Mouse (Mus musculus) bone marrow, adult 2 months (tissue): ENCODE results near the gene Cyp4f37.

Experiments used
- CTCF ChIP-seq: fragments of 200-500 bp; IDR thresholded peaks from 2 replicates; pipeline ENCODE4 v1.5.1; 2011; ENCODE audit warnings: low read length, control low read depth; ENCODE audit not compliant: control insufficient read depth, insufficient read depth
- POLR2A ChIP-seq: fragments of 200-500 bp; IDR thresholded peaks from 2 replicates; pipeline ENCODE4 v1.6.1; 2011; ENCODE audit warnings: low read depth, mild to moderate bottlenecking, control low read depth, low read length, borderline replicate concordance; ENCODE audit not compliant: control insufficient read depth

- no peak for TF ChIP-seq POLR2A
- TF ChIP-seq CTCF, result no peak
These were observed 25.5 kb downstream of the Cyp4f37 start for GRCm38 (mm10) chr17:32646631-32647030.
